Comparison of ENCODE assay signal across 26 mouse cellular contexts in the genomic region with DNA sequence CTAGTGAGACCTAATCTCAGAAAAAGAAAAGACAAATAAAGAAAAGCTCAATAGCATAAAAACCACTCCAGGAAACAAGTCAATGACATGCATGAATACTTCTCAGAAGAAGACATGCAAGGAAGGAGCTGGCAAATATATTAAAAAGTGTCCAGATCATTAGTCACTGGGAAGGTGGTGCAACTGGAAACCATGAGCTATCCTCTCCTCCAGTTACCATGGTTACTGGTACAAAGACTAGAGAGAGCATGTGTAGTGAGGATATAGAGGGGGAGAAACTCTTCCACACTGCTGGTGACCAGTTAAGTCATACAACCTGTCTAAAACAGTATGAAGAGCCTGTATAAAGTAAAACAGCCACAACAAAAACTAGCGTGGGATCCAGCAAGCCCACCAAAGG. TPM values are rescaled to one million over a fixed set of nuclear protein-coding genes. Genes with fewer than 3 reads are reported as not detected.
"Had no signal": no experiment of that assay in that cellular context is flagged by ENCODE, and none has a peak within 500 bp of the region (broad histone marks: within the 10 kb centered on the region; RNA-seq: fewer than 3 reads in every experiment).

No protein-coding gene starts in this region.

- ATAC-seq: hindbrain, embryonic 16.5 days; inflammation-experienced regulatory T-cells, adult 6 months; intestine, embryonic 16.5 days had no signal

- H3K4me3 ChIP-seq: gastrocnemius, adult 2 months; heart, embryonic 10.5 days; heart, embryonic 12.5 days; hindbrain, embryonic 10.5 days; hindbrain, embryonic 12.5 days; left cerebral cortex, adult 2 months; limb, embryonic 10.5 days; limb, embryonic 12.5 days; liver, embryonic 13.5 days; liver, embryonic 15.5 days had no signal

- H3K27me3 ChIP-seq: heart, embryonic 12.5 days; hindbrain, embryonic 12.5 days; limb, embryonic 12.5 days; liver, embryonic 13.5 days; liver, embryonic 15.5 days had no signal

- H3K4me2 ChIP-seq: heart, embryonic 12.5 days; hindbrain, embryonic 12.5 days; hindbrain, embryonic 14.5 days; limb, embryonic 12.5 days; liver, embryonic 11.5 days; liver, embryonic 13.5 days; liver, embryonic 15.5 days had no signal

- H3K9me3 ChIP-seq: heart, embryonic 10.5 days; hindbrain, embryonic 12.5 days; limb, embryonic 10.5 days; liver, embryonic 13.5 days; liver, embryonic 15.5 days had no signal

- H3K36me3 ChIP-seq: heart, embryonic 10.5 days; heart, embryonic 12.5 days; hindbrain, embryonic 12.5 days; limb, embryonic 10.5 days; limb, embryonic 12.5 days; liver, embryonic 13.5 days; liver, embryonic 15.5 days had no signal

- DNase-seq: gastrocnemius, adult 2 months; gastrocnemius, postnatal 10 days; gastrocnemius, postnatal 25 days; heart, adult 18-20 months; heart, postnatal 10 days; heart, postnatal 4 days; kidney, adult 11 months; kidney, adult 9 months; kidney, postnatal 14 days; kidney, postnatal 36 days; layer of hippocampus, adult 9-11 months; liver; liver, embryonic 13.5 days had no signal

- H3K9ac ChIP-seq: heart, embryonic 12.5 days; hindbrain, embryonic 12.5 days; hindbrain, embryonic 14.5 days; limb, embryonic 12.5 days; liver, embryonic 13.5 days; liver, embryonic 15.5 days had no signal

- H3K4me1 ChIP-seq: heart, embryonic 10.5 days; heart, embryonic 12.5 days; hindbrain, embryonic 10.5 days; hindbrain, embryonic 12.5 days; limb, embryonic 10.5 days; limb, embryonic 12.5 days; liver, embryonic 13.5 days; liver, embryonic 15.5 days had no signal

- H3K27ac ChIP-seq: gastrocnemius, adult 2 months; heart, embryonic 10.5 days; hindbrain, embryonic 10.5 days; hindbrain, embryonic 12.5 days; hindbrain, embryonic 14.5 days; left cerebral cortex, adult 2 months; limb, embryonic 10.5 days; limb, embryonic 12.5 days; liver, embryonic 13.5 days; liver, embryonic 15.5 days had no signal

RNA-seq across cellular contexts. Expression of a gene that starts 21.2 kb away (rescaled TPM):
- polyA plus RNA-seq: inflammation-experienced regulatory T-cells, adult 6 months had no signal
